Mouse (Mus musculus) midbrain, embryonic 10.5 days (tissue): Measurements from ENCODE around the gene Pigt. TPM values are rescaled to one million over a fixed set of nuclear protein-coding genes. Genes with fewer than 3 reads are reported as not detected.

Experiments used
- DNase-seq: peaks from one replicate; pipeline ENCODE4 v3.0.0-alpha.2; 2017; ENCODE audit warnings: low spot score
- H3K27ac ChIP-seq: fragments of 300-500 bp; sonication (generic); replicated peaks from 2 replicates; pipeline ENCODE4 v1.5.1; 2016; ENCODE audit warnings: mild to moderate bottlenecking
- H3K27me3 ChIP-seq: fragments of 300-500 bp; sonication (generic); 2 replicates; pipeline ENCODE4 v1.6.1; 2016; ENCODE audit warnings: low read depth, mild to moderate bottlenecking; ENCODE audit not compliant: poor library complexity, severe bottlenecking
- H3K36me3 ChIP-seq: fragments of 300-500 bp; sonication (generic); 2 replicates; pipeline ENCODE4 v1.6.1; 2016; ENCODE audit warnings: mild to moderate bottlenecking, moderate library complexity
- H3K4me1 ChIP-seq: fragments of 300-500 bp; sonication (generic); 2 replicates; pipeline ENCODE4 v1.6.1; 2016
- H3K4me3 ChIP-seq: fragments of 300-500 bp; sonication (generic); 2 replicates; pipeline ENCODE4 v1.5.1; 2016; ENCODE audit warnings: mild to moderate bottlenecking, moderate library complexity
- H3K9me3 ChIP-seq: fragments of 300-500 bp; sonication (generic); replicated peaks from 2 replicates; pipeline ENCODE4 v1.6.1; 2016; ENCODE audit warnings: mild to moderate bottlenecking
- WGBS: fragments of 180-500 bp; shearing (Covaris S2); methylation state at CpG from one replicate; pipeline ENCODE4 v1.1.7; 2016; 5-methylcytosine and 5-hydroxymethylcytosine counted together
- polyA plus RNA-seq: library from polyadenylated mRNA; unstranded; fragments of >200 nt; fragmentation: Nextera tagmentation; extraction: Ambion mirVana; gene quantifications from 2 replicates; pipeline ENCODE4 v1.2.1, GENCODE M21; 2016

The Pigt gene
- polyA plus RNA-seq, 1 experiment from 2014 or later = 40.1 TPM

DNA sequence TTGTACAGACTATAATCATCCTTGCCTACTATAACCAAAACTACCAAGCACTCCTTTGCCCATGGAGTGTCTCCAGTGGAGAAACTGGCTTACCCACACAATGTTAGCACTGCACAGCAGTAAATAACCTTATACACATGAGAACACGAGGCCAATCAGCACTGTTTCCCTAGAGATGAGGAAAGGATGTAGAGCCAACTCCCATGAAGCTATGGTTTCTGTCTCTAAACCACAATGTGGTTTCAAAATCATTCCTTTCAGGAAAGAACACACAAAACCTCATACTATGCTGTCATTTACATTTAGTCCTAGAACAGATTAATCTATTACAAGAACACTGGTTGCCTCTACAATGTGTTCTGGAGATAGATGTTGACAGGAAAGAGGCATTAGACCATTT, 989 bp upstream of the Pigt start:
- H3K4me1 ChIP-seq = peaks cover 17% of the 10 kb centered on the region
- peaks cover 22% of the 10 kb centered on the region for H3K36me3 ChIP-seq
- H3K9me3 ChIP-seq = no peaks in the 10 kb centered on the region
- peak overlapping the region; percentile 92 for H3K4me3 ChIP-seq
- H3K27me3 ChIP-seq = no peaks in the 10 kb centered on the region
- DNase-seq = no peak
- WGBS = 54% methylated on average over 1 of the region's 1 CpGs
- no peak overlapping the region for H3K27ac ChIP-seq

DNA sequence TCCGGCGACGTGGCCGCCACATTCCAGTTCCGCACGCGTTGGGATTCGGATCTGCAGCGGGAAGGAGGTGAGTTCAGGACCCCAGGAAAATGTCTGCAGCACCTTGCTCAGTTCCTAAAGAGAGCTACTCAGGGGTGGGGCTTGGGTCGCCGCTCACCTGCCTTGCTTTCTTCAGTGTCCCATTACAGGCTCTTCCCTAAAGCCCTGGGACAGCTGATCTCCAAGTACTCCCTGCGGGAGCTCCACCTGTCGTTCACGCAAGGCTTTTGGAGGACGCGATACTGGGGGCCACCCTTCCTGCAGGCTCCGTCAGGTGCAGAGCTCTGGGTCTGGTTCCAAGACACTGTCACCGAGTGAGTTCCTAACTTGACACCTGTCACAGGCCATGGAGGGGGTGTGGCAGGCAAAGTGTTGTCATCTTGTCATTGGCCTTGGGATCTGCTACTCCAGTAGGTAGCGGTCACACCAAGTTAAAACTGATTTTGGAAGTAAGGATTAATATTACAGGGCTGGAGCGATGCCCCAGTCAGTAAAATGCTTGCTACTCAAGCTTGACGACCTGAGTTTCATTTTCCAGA, 460 bp downstream of the Pigt start:
- WGBS = 5% methylated on average over 21 of the region's 21 CpGs
- DNase-seq = no peak
- no peaks in the 10 kb centered on the region for H3K27me3 ChIP-seq
- peaks cover 37% of the 10 kb centered on the region for H3K36me3 ChIP-seq
- peak overlapping the region; percentile 86 for H3K27ac ChIP-seq
- H3K4me1 ChIP-seq = peaks cover 17% of the 10 kb centered on the region
- H3K4me3 ChIP-seq = peak overlapping the region; percentile 92
- H3K9me3 ChIP-seq = no peaks in the 10 kb centered on the region

DNA sequence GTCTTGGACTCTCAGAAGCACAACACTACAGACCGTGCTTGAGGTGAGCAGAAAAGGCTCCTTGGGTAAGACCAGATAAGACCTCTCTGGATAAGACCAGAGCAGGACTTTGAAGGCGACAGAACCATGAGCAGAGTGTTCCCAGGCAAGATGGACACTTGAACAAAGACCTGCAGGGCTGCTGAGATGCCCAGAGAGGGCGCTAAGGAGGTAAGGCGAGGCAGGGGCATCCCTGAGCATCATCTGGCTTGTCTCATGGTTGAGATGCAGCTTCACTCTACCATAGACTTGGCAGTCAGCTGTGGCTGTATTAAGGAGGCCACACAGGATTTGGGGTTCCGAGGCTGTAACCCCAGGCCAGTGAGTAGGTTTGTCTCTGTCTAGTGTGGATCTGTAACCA, 2.0 kb downstream of the Pigt start:
- Histone ChIP-seq H3K27me3 (no peaks in the 10 kb centered on the region), H3K27ac (no peak overlapping the region), H3K9me3 (peaks cover 5% of the 10 kb centered on the region; the same call in 1 of the 2 replicates), H3K36me3 (peaks cover 52% of the 10 kb centered on the region), H3K4me3 (no peak overlapping the region), H3K4me1 (peaks cover 17% of the 10 kb centered on the region)
- DNase-seq = no peak
- 73% methylated on average over 5 of the region's 5 CpGs for WGBS

DNA sequence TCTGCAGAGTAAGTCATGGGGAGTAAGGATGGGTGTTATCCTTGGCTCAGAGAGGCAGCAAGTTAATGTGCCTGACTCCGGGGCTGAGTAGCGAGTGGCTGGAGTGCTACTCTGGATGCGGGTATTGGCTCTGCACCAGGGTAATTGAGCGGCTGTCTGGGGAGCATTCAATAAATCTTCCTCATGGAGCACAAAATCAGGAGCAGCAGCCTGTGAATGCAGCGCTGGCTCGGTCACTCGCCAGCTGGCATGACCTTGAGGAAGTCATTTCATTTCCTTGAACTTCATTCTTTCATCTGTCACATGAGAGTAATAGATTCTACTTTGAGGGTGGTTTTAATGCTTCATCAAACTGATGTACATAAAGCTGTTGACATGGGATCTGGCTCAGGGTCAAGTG, 3.2 kb downstream of the Pigt start:
- Histone ChIP-seq H3K36me3 (peaks cover 64% of the 10 kb centered on the region), H3K27ac (no peak overlapping the region), H3K9me3 (peaks cover 12% of the 10 kb centered on the region), H3K4me1 (peaks cover 17% of the 10 kb centered on the region), H3K4me3 (no peak overlapping the region), H3K27me3 (no peaks in the 10 kb centered on the region)
- no peak for DNase-seq
- WGBS = 94% methylated on average over 7 of the region's 7 CpGs

DNA sequence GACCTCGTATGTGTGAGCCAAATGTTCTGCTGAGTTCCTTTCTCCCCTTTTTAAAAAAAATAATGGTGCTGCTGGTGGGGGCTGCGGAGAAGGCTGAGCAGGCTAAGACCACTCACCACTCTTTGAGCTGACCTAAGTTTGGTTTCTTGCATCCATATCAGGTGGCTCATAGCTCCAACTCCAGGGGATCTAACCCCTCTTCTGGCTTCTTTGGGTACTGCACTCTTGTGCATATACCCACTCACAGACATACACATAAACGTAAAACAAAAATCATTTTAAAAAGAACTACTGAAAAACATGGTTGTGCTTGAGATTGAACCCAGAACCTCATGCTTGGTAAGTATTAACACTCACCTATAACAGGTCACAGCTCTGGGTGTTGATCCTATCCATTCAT, 7.6 kb downstream of the Pigt start:
- Histone ChIP-seq H3K27ac (no peak overlapping the region), H3K27me3 (no peaks in the 10 kb centered on the region), H3K4me1 (no peaks in the 10 kb centered on the region), H3K4me3 (no peak overlapping the region), H3K9me3 (peaks cover 12% of the 10 kb centered on the region), H3K36me3 (peaks cover 80% of the 10 kb centered on the region)
- WGBS = 96% methylated on average over 3 of the region's 3 CpGs
- no peak for DNase-seq

DNA sequence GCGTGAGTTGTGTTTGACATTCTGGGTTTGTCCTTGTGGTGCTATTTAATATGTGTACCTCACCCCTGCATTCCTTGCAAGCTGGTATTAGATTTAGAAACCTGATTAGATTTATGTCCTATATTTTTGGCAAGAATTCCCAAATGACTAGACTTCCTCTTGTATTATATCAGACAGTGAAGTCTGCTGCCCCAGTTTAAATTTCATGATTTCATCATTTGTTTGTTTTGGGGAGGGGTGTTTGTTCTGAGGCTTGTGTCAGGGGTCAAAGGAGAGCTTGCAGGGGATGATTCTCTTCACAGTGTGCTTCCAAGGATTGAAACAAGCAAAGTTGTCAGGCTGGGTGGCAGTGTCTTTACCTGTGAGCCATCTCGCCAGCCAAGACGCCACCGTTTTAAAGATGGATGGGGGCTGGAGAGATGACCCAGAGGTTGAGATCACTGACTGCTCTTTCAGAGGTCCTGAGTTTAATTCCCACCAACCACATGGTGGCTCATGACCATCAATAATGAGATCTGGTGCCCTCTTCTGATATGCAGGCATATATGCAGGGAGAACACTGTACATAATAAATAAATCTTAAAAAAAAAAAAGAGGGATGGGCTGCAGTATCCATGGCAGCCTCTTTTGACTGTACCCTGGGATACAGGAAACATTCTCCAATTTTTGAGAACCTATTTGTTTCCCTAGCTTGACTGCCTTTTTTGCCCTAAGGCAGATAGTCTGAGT, 8.5 kb downstream of the Pigt start:
- Histone ChIP-seq H3K27me3 (no peaks in the 10 kb centered on the region), H3K36me3 (peaks cover 71% of the 10 kb centered on the region), H3K9me3 (peaks cover 12% of the 10 kb centered on the region), H3K4me3 (no peak overlapping the region), H3K27ac (no peak overlapping the region), H3K4me1 (no peaks in the 10 kb centered on the region)
- DNase-seq = no peak
- 94% methylated on average over 4 of the region's 4 CpGs for WGBS

DNA sequence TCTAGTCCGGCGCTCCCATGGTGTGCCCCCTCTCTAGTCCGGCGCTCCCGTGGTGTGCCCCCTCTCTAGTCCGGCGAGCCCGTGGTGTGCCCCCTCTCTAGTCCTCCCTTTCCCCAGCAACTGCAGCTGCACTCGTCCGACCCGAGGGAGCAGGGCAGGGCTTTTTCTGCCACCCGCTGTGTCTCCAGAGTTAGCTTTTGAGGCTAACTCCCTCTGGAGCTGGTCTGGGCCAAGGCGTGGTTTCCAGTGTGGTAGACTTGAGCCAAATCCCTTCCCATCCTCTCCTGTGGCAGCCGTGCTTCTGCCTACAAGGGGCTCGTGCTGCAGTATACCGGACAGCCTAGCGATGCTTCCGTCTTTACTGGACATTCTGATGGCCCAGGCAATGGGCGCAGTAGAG, 10.5 kb downstream of the Pigt start:
- peaks cover 12% of the 10 kb centered on the region for H3K9me3 ChIP-seq
- no peak overlapping the region for H3K27ac ChIP-seq
- no peak for DNase-seq
- no peak overlapping the region for H3K4me3 ChIP-seq
- peaks cover 51% of the 10 kb centered on the region for H3K36me3 ChIP-seq
- H3K27me3 ChIP-seq = no peaks in the 10 kb centered on the region
- WGBS = 83% methylated on average over 19 of the region's 19 CpGs
- peaks cover 7% of the 10 kb centered on the region; the same call in 1 of the 2 replicates for H3K4me1 ChIP-seq

DNA sequence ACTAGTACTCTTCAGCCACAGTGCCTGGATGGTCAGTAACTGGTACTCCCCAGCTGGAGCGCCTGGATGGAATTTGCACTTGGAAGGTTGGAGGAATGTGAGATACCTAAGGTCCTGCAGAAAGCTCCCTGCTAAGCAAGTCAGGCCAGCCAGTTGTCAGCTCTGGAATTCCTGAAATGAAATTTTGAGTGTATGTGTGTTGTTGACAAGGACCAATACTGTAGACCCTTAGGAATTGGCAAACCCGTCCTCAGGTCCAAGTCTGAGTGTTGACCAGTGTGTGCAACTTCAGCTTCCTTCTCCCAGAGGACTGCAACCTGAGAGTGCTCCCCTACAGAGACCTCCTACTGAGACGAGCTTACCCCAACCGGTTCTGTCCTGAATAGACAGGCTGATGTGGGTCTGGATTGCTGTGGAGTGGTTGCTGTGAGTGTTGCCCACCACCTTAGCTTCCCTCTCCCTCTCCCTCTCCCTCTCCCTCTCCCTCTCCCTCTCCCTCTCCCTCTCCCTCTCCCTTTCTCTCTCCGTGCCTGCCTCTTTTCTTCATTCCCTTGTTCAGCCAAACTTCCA, 13.4 kb downstream of the Pigt start:
- Histone ChIP-seq H3K27ac (no peak overlapping the region), H3K4me3 (no peak overlapping the region), H3K9me3 (no peaks in the 10 kb centered on the region), H3K4me1 (peaks cover 7% of the 10 kb centered on the region; the same call in 1 of the 2 replicates), H3K36me3 (peaks cover 22% of the 10 kb centered on the region), H3K27me3 (no peaks in the 10 kb centered on the region)
- 61% methylated on average over 5 of the region's 5 CpGs for WGBS
- no peak for DNase-seq

DNA sequence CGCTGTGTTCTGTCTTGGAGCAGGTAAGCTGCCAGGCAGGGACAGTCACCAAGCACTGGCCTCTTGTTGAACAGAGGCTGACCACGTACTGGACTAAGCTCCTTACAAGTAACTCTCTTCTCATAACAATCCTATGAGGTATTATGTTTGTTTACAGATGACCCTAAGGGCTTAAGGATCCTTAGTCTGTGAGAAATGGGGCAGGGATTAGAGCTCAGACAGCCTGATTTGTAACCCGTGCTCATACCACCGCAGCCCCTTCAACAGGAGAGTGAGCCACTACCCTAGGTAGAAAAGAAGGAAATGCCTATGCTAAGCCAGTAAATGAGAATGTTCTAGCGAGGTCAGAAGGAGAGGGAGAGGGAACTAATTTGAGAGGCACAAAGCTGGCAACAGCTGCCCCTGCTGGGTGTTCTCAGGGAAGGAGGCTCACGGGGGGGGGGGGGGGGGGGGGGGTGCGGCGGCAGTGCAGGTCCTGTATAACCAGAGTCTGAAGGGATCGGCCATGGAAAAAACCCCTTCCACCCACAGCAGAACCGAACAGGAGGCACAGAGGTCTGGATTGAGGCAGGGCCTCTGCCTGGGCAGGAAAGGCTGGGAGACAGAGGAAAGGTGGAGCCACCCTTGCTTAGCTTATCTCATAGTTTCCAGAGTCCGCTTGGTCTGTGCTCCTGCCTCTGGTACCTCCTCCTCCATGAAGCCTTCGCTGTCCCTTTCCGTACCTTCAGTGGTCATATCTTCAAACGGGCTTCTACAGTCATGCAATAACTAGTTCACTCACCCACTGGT, 15.0 kb downstream of the Pigt start:
- no peak overlapping the region for H3K27ac ChIP-seq
- DNase-seq = no peak
- H3K4me3 ChIP-seq = no peak overlapping the region
- H3K4me1 ChIP-seq = peaks cover 7% of the 10 kb centered on the region; the same call in 1 of the 2 replicates
- WGBS = 67% methylated on average over 11 of the region's 14 CpGs
- no peaks in the 10 kb centered on the region for H3K9me3 ChIP-seq
- H3K27me3 ChIP-seq = no peaks in the 10 kb centered on the region
- peaks cover 6% of the 10 kb centered on the region for H3K36me3 ChIP-seq

DNA sequence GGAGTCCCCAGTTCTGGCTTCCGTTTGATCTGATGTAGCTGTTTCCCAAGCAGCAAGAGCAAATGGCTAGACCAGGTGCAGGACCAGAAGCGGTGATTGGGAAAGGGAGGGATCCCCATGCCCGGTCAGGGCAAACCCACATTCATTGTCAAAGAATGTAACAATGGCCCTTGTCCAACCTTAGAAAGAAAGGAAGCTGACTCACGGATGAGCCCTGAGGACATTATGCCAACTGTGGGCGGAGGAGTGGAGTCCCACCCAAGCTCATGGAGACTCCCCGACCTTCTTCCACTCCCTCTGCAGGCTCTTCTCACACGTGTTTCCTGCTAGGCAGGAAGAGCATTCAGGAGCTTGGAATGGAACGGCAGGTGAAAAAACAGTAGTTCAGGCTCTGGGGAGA, 16.1 kb downstream of the Pigt start:
- Histone ChIP-seq H3K4me1 (peaks cover 7% of the 10 kb centered on the region; the same call in 1 of the 2 replicates), H3K9me3 (no peaks in the 10 kb centered on the region), H3K27ac (no peak overlapping the region), H3K4me3 (no peak overlapping the region), H3K27me3 (no peaks in the 10 kb centered on the region), H3K36me3 (no peaks in the 10 kb centered on the region)
- no peak for DNase-seq
- 76% methylated on average over 8 of the region's 8 CpGs for WGBS

DNA sequence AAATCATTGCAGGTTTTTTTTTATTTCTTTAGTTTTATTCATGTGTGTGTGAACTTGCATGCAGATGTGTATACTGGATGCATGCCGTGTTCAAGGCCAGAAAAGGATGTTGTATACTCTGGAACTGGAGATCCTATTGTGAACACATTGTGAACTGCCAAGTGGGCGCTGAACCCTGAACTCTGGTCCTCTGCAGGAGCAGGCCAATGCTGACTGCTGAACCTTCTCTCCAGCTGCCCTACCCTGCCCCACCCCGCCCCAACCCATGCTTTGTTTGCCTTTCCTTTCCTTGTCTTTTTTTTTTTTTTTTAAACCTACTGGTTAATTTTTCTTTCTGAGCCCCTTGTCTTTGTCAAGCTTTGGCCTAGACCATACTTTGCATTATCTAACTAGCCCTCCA, 17.6 kb downstream of the Pigt start:
- Histone ChIP-seq H3K4me3 (no peak overlapping the region), H3K27ac (no peak overlapping the region), H3K36me3 (no peaks in the 10 kb centered on the region), H3K9me3 (no peaks in the 10 kb centered on the region), H3K4me1 (peaks cover 7% of the 10 kb centered on the region; the same call in 1 of the 2 replicates), H3K27me3 (no peaks in the 10 kb centered on the region)
- 85% methylated on average over 3 of the region's 3 CpGs for WGBS
- no peak for DNase-seq

DNA sequence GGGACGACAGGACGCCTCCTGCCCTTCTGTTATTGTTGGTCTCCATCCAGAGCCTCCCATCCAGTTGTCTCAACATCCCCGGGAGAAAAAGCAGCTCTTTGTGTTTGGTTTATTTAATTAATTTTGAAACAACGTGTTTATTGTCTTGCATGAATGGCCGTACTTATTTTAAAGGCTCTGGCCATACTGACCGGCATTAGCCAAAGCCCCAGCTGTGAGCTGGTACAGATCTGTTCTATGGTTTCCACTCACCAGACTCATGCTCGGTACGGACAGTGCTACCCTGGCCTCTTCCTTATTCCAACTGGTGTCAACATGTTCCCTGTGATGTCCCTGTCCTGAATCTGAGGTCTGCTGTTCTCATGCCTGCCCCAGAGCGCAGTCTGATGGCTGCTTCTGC, 18.6 kb downstream of the Pigt start:
- no peaks in the 10 kb centered on the region for H3K27me3 ChIP-seq
- no peaks in the 10 kb centered on the region for H3K36me3 ChIP-seq
- no peak for DNase-seq
- H3K27ac ChIP-seq = no peak overlapping the region
- H3K9me3 ChIP-seq = no peaks in the 10 kb centered on the region
- H3K4me3 ChIP-seq = no peak overlapping the region
- WGBS = 89% methylated on average over 9 of the region's 9 CpGs
- H3K4me1 ChIP-seq = peaks cover 10% of the 10 kb centered on the region; the same call in 1 of the 2 replicates
